8 mouse cellular contexts compared by ENCODE assay signal in the genomic region with DNA sequence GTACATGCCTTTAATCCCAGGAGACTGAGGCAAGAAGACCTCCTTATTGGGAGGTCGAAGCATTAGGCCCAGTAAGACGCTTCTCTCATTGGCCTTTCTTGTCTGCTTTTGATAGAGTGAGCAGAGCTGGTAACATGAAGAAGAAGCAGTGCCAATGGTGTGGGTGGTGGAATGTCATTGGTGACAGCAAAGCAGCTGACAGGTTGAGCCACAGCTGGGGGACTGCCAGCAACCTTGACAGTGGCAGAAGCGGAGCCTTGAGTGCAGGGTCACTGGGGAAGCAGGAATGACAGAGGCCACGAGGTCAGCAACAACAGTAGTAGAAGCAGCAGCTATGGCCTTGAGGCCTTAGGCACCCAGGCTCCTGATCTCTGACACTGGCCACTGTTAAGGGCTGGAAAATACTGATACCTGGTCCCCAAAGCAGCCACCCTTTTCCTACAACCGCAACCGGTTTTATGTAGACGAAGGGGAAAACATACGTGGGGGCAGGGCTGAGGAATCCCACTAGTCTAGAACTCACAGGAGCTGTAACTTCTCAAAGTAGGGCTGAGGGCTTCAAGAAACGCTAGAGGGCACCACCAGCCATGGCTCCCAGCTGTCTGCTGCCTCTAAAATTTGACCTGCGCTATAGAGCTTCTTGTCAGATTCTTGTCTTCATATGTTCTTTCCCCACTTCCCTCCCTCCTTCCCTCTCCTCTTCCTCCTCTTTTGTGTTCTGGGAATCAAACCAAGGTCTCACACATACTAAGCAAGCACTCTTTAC. TPM values are rescaled to one million over a fixed set of nuclear protein-coding genes. Genes with fewer than 3 reads are reported as not detected.
DNase-seq lines count a peak whose midpoint lies in the region; ATAC-seq and TF ChIP-seq lines count a peak whose summit lies in the region.

No protein-coding gene starts in this region.

- no peaks in the 10 kb centered on the region for H3K9me3 ChIP-seq in kidney, embryonic 14.5 days (ENCODE audit: control insufficient read depth, low read length)
- H3K9me3 ChIP-seq in forebrain, embryonic 10.5 days: no peaks in the 10 kb centered on the region

- H3K4me3 ChIP-seq in kidney, adult 2 months (ENCODE audit: insufficient read depth, low read depth, low read length): no peak overlapping the region
- H3K4me3 ChIP-seq in kidney, embryonic 14.5 days (ENCODE audit: low read length): no peak overlapping the region
- no peak overlapping the region for H3K4me3 ChIP-seq in bone marrow, adult 2 months (replicated peaks; ENCODE audit: control insufficient read depth, low read depth, low read length)
- no peak overlapping the region for H3K4me3 ChIP-seq in forebrain, embryonic 10.5 days

- intact Hi-C loops in left cerebral cortex, postnatal 4 days (cut with DNase I): no loop called here

- H3K9ac ChIP-seq in kidney, embryonic 14.5 days (ENCODE audit: low read depth, low read length): no peak overlapping the region

- no peak overlapping the region for H3K27ac ChIP-seq in kidney, adult 2 months (ENCODE audit: insufficient read depth, low read depth, low read length)
- no peak overlapping the region for H3K27ac ChIP-seq in kidney, embryonic 14.5 days (ENCODE audit: low read depth, low read length)
- no peak overlapping the region for H3K27ac ChIP-seq in bone marrow, adult 2 months (ENCODE audit: control insufficient read depth, insufficient read depth, low read depth, low read length, poor library complexity)
- no peak overlapping the region for H3K27ac ChIP-seq in forebrain, embryonic 10.5 days

- WGBS in kidney, adult 2 months: 36% methylated on average over 10 of the region's 10 CpGs
- WGBS in kidney, embryonic 14.5 days: 40% methylated on average over 10 of the region's 10 CpGs
- WGBS in bone marrow, adult 2 months: 29% methylated on average over 10 of the region's 10 CpGs
- whole genome bisulfite sequencing in forebrain, embryonic 10.5 days: 38% methylated on average over 10 of the region's 10 CpGs

- TF ChIP-seq POLR2A in kidney, adult 2 months (IDR thresholded peaks at IDR 0.05; ENCODE audit: low read depth, low read length): no peak
- no peak for TF ChIP-seq POLR2A in bone marrow, adult 2 months (IDR thresholded peaks at IDR 0.05; ENCODE audit: borderline replicate concordance, control insufficient read depth, low read depth, low read length)

- peak; percentile 77 for TF ChIP-seq CTCF in kidney, adult 2 months (conservative IDR thresholded peaks at IDR 0.05; ENCODE audit: insufficient read depth, insufficient read length, low read depth, low read length)
- peak; percentile 67 for TF ChIP-seq CTCF in bone marrow, adult 2 months (IDR thresholded peaks at IDR 0.05; ENCODE audit: control insufficient read depth, insufficient read depth, low read length)

- peak; percentile 58 for DNase-seq in kidney, adult 2 months
- DNase-seq in ES-CJ7 (ENCODE audit: low read depth, low spot score): peak; percentile 82
- DNase-seq in fat pad, adult 2 months (ENCODE audit: extremely low read depth, low read depth, low spot score): peak; percentile 83
- DNase-seq in left cerebral cortex, postnatal 4 days: peak; percentile 22
- DNase-seq in retina, postnatal 1 day: peak; percentile 54
- DNase-seq in forebrain, embryonic 10.5 days (ENCODE audit: extremely low spot score, low spot score): no peak

- H3K4me2 ChIP-seq in kidney, embryonic 14.5 days (replicated peaks; ENCODE audit: low read depth, low read length): no peak overlapping the region

- no peaks in the 10 kb centered on the region for H3K27me3 ChIP-seq in kidney, adult 2 months (replicated peaks; ENCODE audit: control insufficient read depth, insufficient read depth, low read length)
- peaks cover 7% of the 10 kb centered on the region; the same call in 1 of the 2 replicates for H3K27me3 ChIP-seq in kidney, embryonic 14.5 days (ENCODE audit: control insufficient read depth, insufficient read depth, low read length)
- peaks cover 27% of the 10 kb centered on the region for H3K27me3 ChIP-seq in forebrain, embryonic 10.5 days (ENCODE audit: poor library complexity, severe bottlenecking)

- ATAC-seq in kidney, embryonic 14.5 days (ENCODE audit: low FRiP score, low TSS enrichment): no peak

- no peaks in the 10 kb centered on the region for H3K4me1 ChIP-seq in kidney, adult 2 months (ENCODE audit: control insufficient read depth, insufficient read depth, low read length)
- no peaks in the 10 kb centered on the region for H3K4me1 ChIP-seq in kidney, embryonic 14.5 days (ENCODE audit: control insufficient read depth, insufficient read depth, low read length)
- H3K4me1 ChIP-seq in bone marrow, adult 2 months (ENCODE audit: control insufficient read depth, insufficient read depth, low read length): no peaks in the 10 kb centered on the region
- peaks cover 4% of the 10 kb centered on the region; the same call in 1 of the 2 replicates for H3K4me1 ChIP-seq in forebrain, embryonic 10.5 days

- H3K36me3 ChIP-seq in kidney, adult 2 months (ENCODE audit: control insufficient read depth, insufficient read depth, low read length): no peaks in the 10 kb centered on the region
- H3K36me3 ChIP-seq in kidney, embryonic 14.5 days (ENCODE audit: control insufficient read depth, insufficient read depth, low read length): no peaks in the 10 kb centered on the region
- no peaks in the 10 kb centered on the region for H3K36me3 ChIP-seq in forebrain, embryonic 10.5 days (replicated peaks)

RNA-seq across cellular contexts. Expression of a gene that starts 20.9 kb away (rescaled TPM):
- 0.10 TPM in 1 of 2 replicates, not detected in the other for polyA plus RNA-seq in kidney, adult 2 months (2012; rRNA removed)
- 0.09 and 0.20 TPM in 2 replicates for polyA plus RNA-seq in kidney, embryonic 14.5 days (2014; fragmentation: Nextera tagmentation; extraction: Ambion mirVana)
- not detected in 2 replicates for polyA plus RNA-seq in bone marrow, adult 2 months (2011; ENCODE audit: insufficient read depth, insufficient read length, low replicate concordance, missing spikeins)
- total RNA-seq in left cerebral cortex, postnatal 4 days (2021): not detected
- polyA plus RNA-seq in forebrain, embryonic 10.5 days (2016; fragmentation: Nextera tagmentation; extraction: Ambion mirVana): 0.47 and 1.0 TPM in 2 replicates

RNA-seq across cellular contexts. Expression of a gene that starts 32.3 kb away (rescaled TPM):
- polyA plus RNA-seq in kidney, adult 2 months (2012; rRNA removed): 1.9 and 26.0 TPM in 2 replicates
- 0.24 and 0.31 TPM in 2 replicates for polyA plus RNA-seq in kidney, embryonic 14.5 days (2014; fragmentation: Nextera tagmentation; extraction: Ambion mirVana)
- polyA plus RNA-seq in bone marrow, adult 2 months (2011; ENCODE audit: insufficient read depth, insufficient read length, low replicate concordance, missing spikeins): 0.40 and 1.1 TPM in 2 replicates
- 1 to 10 TPM; 1.5 to 1.7 TPM for total RNA-seq in left cerebral cortex, postnatal 4 days (2021)
- polyA plus RNA-seq in forebrain, embryonic 10.5 days (2016; fragmentation: Nextera tagmentation; extraction: Ambion mirVana): 0.05 and 0.06 TPM in 2 replicates

RNA-seq across cellular contexts. Expression of a gene that starts 52.9 kb away (rescaled TPM):
- polyA plus RNA-seq in kidney, adult 2 months (2012; rRNA removed): 10.1 and 11.0 TPM in 2 replicates
- polyA plus RNA-seq in kidney, embryonic 14.5 days (2014; fragmentation: Nextera tagmentation; extraction: Ambion mirVana): 31.5 and 34.1 TPM in 2 replicates
- 108 and 131 TPM in 2 replicates for polyA plus RNA-seq in bone marrow, adult 2 months (2011; ENCODE audit: insufficient read depth, insufficient read length, low replicate concordance, missing spikeins)
- total RNA-seq in left cerebral cortex, postnatal 4 days (2021): 10 to 100 TPM; 34.4 to 38.7 TPM
- 25.7 and 26.3 TPM in 2 replicates for polyA plus RNA-seq in forebrain, embryonic 10.5 days (2016; fragmentation: Nextera tagmentation; extraction: Ambion mirVana)
